Mouse (Mus musculus) kidney, adult 2 months (tissue): ENCODE measurements around the gene Ankrd13a. TPM values are rescaled to one million over a fixed set of nuclear protein-coding genes. Genes with fewer than 3 reads are reported as not detected.

Source experiments
- DNase-seq: peaks from one replicate; pipeline ENCODE4 v3.0.0; 2021
- H3K27ac ChIP-seq: fragments of 200-500 bp; 2 replicates; pipeline ENCODE4 v1.5.1; 2012; ENCODE audit warnings: low read depth, low read length, control low read depth, inconsistent platforms; ENCODE audit not compliant: insufficient read depth
- H3K27me3 ChIP-seq: fragments of 200-500 bp; replicated peaks from 2 replicates; pipeline ENCODE4 v1.6.1; 2012; ENCODE audit warnings: mild to moderate bottlenecking, moderate library complexity, low read length, inconsistent platforms; ENCODE audit not compliant: control insufficient read depth, insufficient read depth
- H3K36me3 ChIP-seq: fragments of 200-500 bp; 2 replicates; pipeline ENCODE4 v1.6.1; 2012; ENCODE audit warnings: mild to moderate bottlenecking, moderate library complexity, low read length, inconsistent platforms; ENCODE audit not compliant: control insufficient read depth, insufficient read depth
- H3K4me1 ChIP-seq: fragments of 200-500 bp; 2 replicates; pipeline ENCODE4 v1.6.1; 2011; ENCODE audit warnings: low read length; ENCODE audit not compliant: control insufficient read depth, insufficient read depth
- H3K4me3 ChIP-seq: fragments of 200-500 bp; 2 replicates; pipeline ENCODE4 v1.5.1; 2011; ENCODE audit warnings: mild to moderate bottlenecking, low read depth, low read length, control low read depth; ENCODE audit not compliant: insufficient read depth
- CTCF ChIP-seq: fragments of 200-500 bp; conservative IDR thresholded peaks from 2 replicates; pipeline ENCODE4 v1.5.1; 2011; ENCODE audit warnings: low read depth, mild to moderate bottlenecking, control low read depth, low read length, moderate library complexity, mixed read lengths; ENCODE audit not compliant: insufficient read depth, insufficient read length
- POLR2A ChIP-seq: fragments of 200-500 bp; IDR thresholded peaks from one replicate; pipeline ENCODE4 v1.6.1; 2011; ENCODE audit warnings: low read depth, low read length, control low read depth
- WGBS: fragments of 180-500 bp; shearing (Covaris S2); methylation state at CpG from one replicate; pipeline ENCODE4 v1.1.7; 2018; 5-methylcytosine and 5-hydroxymethylcytosine counted together
- polyA plus RNA-seq: library from polyadenylated mRNA; depleted of rRNA; stranded (reverse); fragments of >200 nt; gene quantifications from 2 replicates; pipeline ENCODE4 v1.2.3, GENCODE M21; 2012

The Ankrd13a gene
- polyA plus RNA-seq, 1 experiment = 51.6 TPM

- 65% methylated on average over 12 of the region's 12 CpGs for WGBS
- TF ChIP-seq CTCF (no peak), POLR2A (no peak)
- DNase-seq = peak; percentile 77
- H3K27ac ChIP-seq = no peak overlapping the region
- H3K4me1 ChIP-seq = no peaks in the 10 kb centered on the region
- no peaks in the 10 kb centered on the region for H3K27me3 ChIP-seq
- H3K4me3 ChIP-seq = no peak overlapping the region
- H3K36me3 ChIP-seq = peaks cover 2% of the 10 kb centered on the region; the same call in 1 of the 2 replicates
Measured at GRCm38 (mm10) chr5:114738707-114739241, 35.7 kb upstream of the Ankrd13a start.

GRCm38 (mm10) chr5:114740595-114740994, 33.9 kb upstream of the Ankrd13a start:
- Histone ChIP-seq H3K4me1 (no peaks in the 10 kb centered on the region), H3K27ac (no peak overlapping the region), H3K36me3 (peaks cover 2% of the 10 kb centered on the region), H3K27me3 (no peaks in the 10 kb centered on the region), H3K4me3 (no peak overlapping the region)
- TF ChIP-seq CTCF (no peak), POLR2A (no peak)
- DNase-seq = no peak
- 34% methylated on average over 4 of the region's 4 CpGs for WGBS

- no peak for DNase-seq
- no peaks in the 10 kb centered on the region for H3K27me3 ChIP-seq
- H3K4me3 ChIP-seq = no peak overlapping the region
- WGBS = 93% methylated on average over 10 of the region's 10 CpGs
- no peaks in the 10 kb centered on the region for H3K4me1 ChIP-seq
- H3K27ac ChIP-seq = no peak overlapping the region
- peaks cover 2% of the 10 kb centered on the region for H3K36me3 ChIP-seq
- TF ChIP-seq CTCF = no peak
- no peak for TF ChIP-seq POLR2A
Measured at GRCm38 (mm10) chr5:114742572-114742971, 31.9 kb upstream of the Ankrd13a start.

- WGBS = 86% methylated on average over 13 of the region's 13 CpGs
- H3K36me3 ChIP-seq = peaks cover 2% of the 10 kb centered on the region
- H3K4me3 ChIP-seq = no peak overlapping the region
- no peak for TF ChIP-seq CTCF
- TF ChIP-seq POLR2A = no peak
- H3K27me3 ChIP-seq = no peaks in the 10 kb centered on the region
- no peaks in the 10 kb centered on the region for H3K4me1 ChIP-seq
- DNase-seq = no peak
- H3K27ac ChIP-seq = no peak overlapping the region
Measured at GRCm38 (mm10) chr5:114742998-114743696, 31.3 kb upstream of the Ankrd13a start.

- TF ChIP-seq POLR2A (no peak), CTCF (no peak)
- no peak for DNase-seq
- Histone ChIP-seq H3K4me1 (no peaks in the 10 kb centered on the region), H3K27ac (no peak overlapping the region), H3K36me3 (peaks cover 3% of the 10 kb centered on the region), H3K4me3 (no peak overlapping the region), H3K27me3 (no peaks in the 10 kb centered on the region)
- 69% methylated on average over 8 of the region's 8 CpGs for WGBS
Measured at GRCm38 (mm10) chr5:114743697-114744090, 30.8 kb upstream of the Ankrd13a start.

GRCm38 (mm10) chr5:114745581-114745980, 28.9 kb upstream of the Ankrd13a start:
- Histone ChIP-seq H3K36me3 (peaks cover 3% of the 10 kb centered on the region), H3K4me3 (no peak overlapping the region), H3K4me1 (no peaks in the 10 kb centered on the region), H3K27me3 (no peaks in the 10 kb centered on the region), H3K27ac (no peak overlapping the region)
- WGBS = 76% methylated on average over 5 of the region's 5 CpGs
- no peak for TF ChIP-seq POLR2A
- TF ChIP-seq CTCF = no peak
- peak; percentile 38 for DNase-seq

- DNase-seq = no peak
- no peak for TF ChIP-seq CTCF
- no peak for TF ChIP-seq POLR2A
- no peaks in the 10 kb centered on the region for H3K27me3 ChIP-seq
- no peaks in the 10 kb centered on the region for H3K4me1 ChIP-seq
- H3K27ac ChIP-seq = no peak overlapping the region
- H3K4me3 ChIP-seq = no peak overlapping the region
- peaks cover 3% of the 10 kb centered on the region for H3K36me3 ChIP-seq
- 88% methylated on average over 4 of the region's 4 CpGs for WGBS
Measured at GRCm38 (mm10) chr5:114746886-114747285, 27.6 kb upstream of the Ankrd13a start.
